Comparison of ENCODE assay signal across 23 mouse cellular contexts in the genomic region with DNA sequence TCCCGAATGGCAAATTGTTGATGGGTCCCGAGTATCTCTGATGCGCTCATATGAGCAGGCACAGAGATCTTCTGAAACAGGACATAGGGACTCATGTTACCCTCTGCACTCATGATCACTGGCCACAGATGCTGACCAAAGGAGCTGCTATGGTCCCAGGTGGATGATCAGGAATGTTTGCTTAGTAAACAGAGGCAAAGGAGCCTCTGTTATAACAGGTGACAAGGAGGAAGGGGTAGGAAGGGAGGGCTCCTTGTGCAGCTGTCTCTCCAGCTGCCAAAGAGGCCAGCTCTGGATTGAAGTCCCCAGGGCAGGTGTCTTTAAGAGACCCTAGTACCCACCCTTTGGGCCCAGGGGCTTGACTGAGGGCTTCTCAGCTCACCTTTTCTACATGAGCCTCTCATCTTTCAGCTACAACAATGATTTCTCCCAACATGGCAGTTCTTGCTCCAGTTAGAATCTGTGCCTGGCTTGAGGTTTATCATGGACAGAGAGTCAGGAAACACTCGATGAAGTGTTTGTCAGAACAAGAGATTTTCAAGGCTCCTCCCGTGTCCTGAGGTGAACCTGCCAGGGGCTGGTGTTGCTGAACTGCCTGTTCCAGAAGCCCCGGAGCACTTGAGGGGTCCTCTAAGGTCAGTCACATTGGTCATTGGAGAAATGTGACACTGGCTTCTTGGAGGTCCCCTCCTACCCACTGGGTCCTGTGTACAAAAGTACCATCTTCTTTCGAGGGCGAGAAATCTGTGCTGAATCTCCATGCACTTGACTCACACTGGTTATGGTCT.
A peak's percentile ranks its signal among the peaks of the same experiment; 100 is the strongest.
DNase-seq lines count a peak whose midpoint lies in the region; TF ChIP-seq lines count a peak whose summit lies in the region.
"Had no signal": no experiment of that assay in that cellular context is flagged by ENCODE, and none has a peak within 500 bp of the region (broad histone marks: within the 10 kb centered on the region; RNA-seq: fewer than 3 reads in every experiment).

No protein-coding gene starts in this region.

- no peak overlapping the region for H3K4me3 ChIP-seq in heart, adult 2 months
- H3K4me3 ChIP-seq: forebrain, embryonic 10.5 days; hindbrain, embryonic 12.5 days; layer of hippocampus, adult 2 months; limb, embryonic 10.5 days; liver, embryonic 15.5 days; midbrain, embryonic 15.5 days; neural tube, embryonic 13.5 days had no signal

- no peak overlapping the region for H3K27ac ChIP-seq in heart, adult 2 months
- H3K27ac ChIP-seq: forebrain, embryonic 10.5 days; hindbrain, embryonic 12.5 days; layer of hippocampus, adult 2 months; limb, embryonic 10.5 days; liver, embryonic 15.5 days; midbrain, embryonic 15.5 days; neural tube, embryonic 13.5 days had no signal

- H3K27me3 ChIP-seq in heart, adult 2 months (ENCODE audit: control insufficient read depth, insufficient read depth, low read length): no peaks in the 10 kb centered on the region
- H3K27me3 ChIP-seq: hindbrain, embryonic 12.5 days; liver, embryonic 15.5 days; midbrain, embryonic 15.5 days; neural tube, embryonic 13.5 days had no signal

- no peak for TF ChIP-seq CTCF in heart, adult 2 months (IDR thresholded peaks at IDR 0.05)

- H3K79me2 ChIP-seq in heart, adult 2 months (replicated peaks; ENCODE audit: control insufficient read depth, insufficient read depth, low read length): no peaks in the 10 kb centered on the region

- H3K9ac ChIP-seq in heart, adult 2 months (ENCODE audit: low read depth, low read length): no peak overlapping the region
- H3K9ac ChIP-seq: hindbrain, embryonic 12.5 days; liver, embryonic 15.5 days; midbrain, embryonic 15.5 days; neural tube, embryonic 13.5 days had no signal

- WGBS in heart, adult 2 months: 60% methylated on average over 8 of the region's 8 CpGs

- H3K4me1 ChIP-seq in heart, adult 2 months (ENCODE audit: control insufficient read depth, insufficient read depth, low read length): peaks cover 10% of the 10 kb centered on the region
- H3K4me1 ChIP-seq: liver, embryonic 15.5 days; midbrain, embryonic 15.5 days had no signal

- TF ChIP-seq EP300 in heart, adult 2 months (IDR thresholded peaks at IDR 0.05; ENCODE audit: insufficient read depth, low read depth, low read length): no peak

- no peak for TF ChIP-seq POLR2A in heart, adult 2 months (IDR thresholded peaks at IDR 0.05; ENCODE audit: insufficient read depth, low read depth, low read length)

- H3K36me3 ChIP-seq in heart, adult 2 months (ENCODE audit: control insufficient read depth, insufficient read depth, low read length): no peaks in the 10 kb centered on the region
- H3K36me3 ChIP-seq: forebrain, embryonic 10.5 days; hindbrain, embryonic 12.5 days; limb, embryonic 10.5 days; liver, embryonic 15.5 days; midbrain, embryonic 15.5 days; neural tube, embryonic 13.5 days had no signal

- intact Hi-C loops in heart, adult 2 months (cut with DNase I): no loop called here

- DNase-seq in gastrocnemius, postnatal 10 days: peak; percentile 2
- no peak for DNase-seq in gastrocnemius, postnatal 25 days
- peak; percentile 24 for DNase-seq in heart, postnatal 4 days
- no peak for DNase-seq in heart, adult 2 months
- DNase-seq in kidney, postnatal 4 days: peak; percentile 25 to 35
- DNase-seq in kidney, adult 18-20 months: no peak
- DNase-seq in urinary bladder, postnatal 25 days (ENCODE audit: low spot score): peak; percentile 3
- DNase-seq in urinary bladder, postnatal 36 days (ENCODE audit: low spot score in 2 of 2): no peak
- DNase-seq: adrenal gland, postnatal 10 days; cerebellum, adult 18-20 months; cerebellum, postnatal 14 days; liver; retina, postnatal 1 day; right cerebral cortex, postnatal 25 days; spleen, adult 18-20 months; thymus, postnatal 25 days had no signal

Comparison
In these comparisons a context has a peak if more than half of its experiments do, and no peak if none do; other contexts are left out.
1. DNase-seq: peak in gastrocnemius, postnatal 10 days (single experiment), heart, postnatal 4 days (single experiment), kidney, postnatal 4 days (2 of 2) and urinary bladder, postnatal 25 days (single experiment); none in gastrocnemius, postnatal 25 days (single experiment), heart, adult 2 months (0 of 2), kidney, adult 18-20 months (single experiment) and urinary bladder, postnatal 36 days (0 of 2).